Mouse (Mus musculus): ENCODE data around the gene Zfp398.

Gene Zfp398

DNA sequence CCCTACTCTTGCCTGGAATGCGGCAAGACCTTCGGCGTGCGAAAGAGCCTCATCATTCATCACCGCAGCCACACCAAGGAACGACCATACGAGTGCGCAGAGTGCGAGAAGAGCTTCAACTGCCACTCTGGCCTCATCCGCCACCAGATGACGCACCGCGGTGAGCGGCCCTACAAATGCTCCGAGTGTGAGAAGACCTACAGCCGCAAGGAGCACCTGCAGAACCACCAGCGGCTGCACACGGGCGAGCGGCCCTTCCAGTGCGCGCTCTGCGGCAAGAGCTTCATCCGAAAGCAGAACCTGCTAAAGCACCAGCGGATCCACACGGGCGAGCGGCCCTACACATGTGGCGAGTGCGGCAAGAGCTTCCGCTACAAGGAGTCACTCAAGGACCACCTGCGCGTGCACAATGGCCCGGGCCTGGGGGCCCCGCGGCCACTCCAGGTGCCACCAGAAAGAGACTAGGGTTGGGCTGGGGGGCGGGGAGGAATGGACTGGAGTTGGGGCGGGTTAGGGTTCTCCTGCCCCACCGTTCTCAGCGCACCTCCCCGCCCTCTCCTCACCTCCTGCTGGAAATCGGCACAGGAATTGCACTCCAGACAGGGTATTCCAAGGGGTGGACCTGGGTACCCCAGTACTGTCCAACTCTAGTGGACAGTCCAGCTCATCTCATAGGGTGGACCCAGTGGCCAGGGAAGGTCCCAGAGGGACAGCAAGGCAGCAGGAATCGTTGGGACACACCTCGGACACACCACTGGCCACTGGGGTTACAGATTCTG is 69.6 kb downstream of the Zfp398 start:
- DNase-seq: no peak

GRCm38 (mm10) chr6:47906326-47906725 is 70.9 kb downstream of the Zfp398 start:
- no peak for DNase-seq

DNA sequence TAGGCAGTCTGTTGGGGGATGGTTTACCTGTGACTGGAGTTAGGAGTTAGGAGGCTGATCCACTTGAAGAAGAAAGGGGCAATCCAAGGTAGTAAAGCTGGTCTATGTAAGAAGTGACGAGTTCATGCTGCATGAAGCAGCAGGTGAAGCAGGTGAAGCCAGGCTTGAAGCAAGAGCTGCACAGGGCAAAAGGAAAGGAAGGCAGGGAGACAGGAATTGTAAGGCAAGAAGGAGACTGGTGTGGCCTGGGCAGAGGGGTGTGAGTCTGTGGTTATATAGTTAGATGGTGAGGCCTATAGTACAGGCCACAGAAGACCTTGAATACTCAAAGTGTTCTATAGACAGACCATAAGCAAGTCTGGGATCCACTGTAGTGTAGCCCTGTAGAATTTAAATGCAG is 73.5 kb downstream of the Zfp398 start:
- no peak for DNase-seq

GRCm38 (mm10) chr6:47911650-47912049 is 76.2 kb downstream of the Zfp398 start:
- DNase-seq: no peak

GRCm38 (mm10) chr6:47912991-47913390 is 77.5 kb downstream of the Zfp398 start:
- no peak for DNase-seq

DNA sequence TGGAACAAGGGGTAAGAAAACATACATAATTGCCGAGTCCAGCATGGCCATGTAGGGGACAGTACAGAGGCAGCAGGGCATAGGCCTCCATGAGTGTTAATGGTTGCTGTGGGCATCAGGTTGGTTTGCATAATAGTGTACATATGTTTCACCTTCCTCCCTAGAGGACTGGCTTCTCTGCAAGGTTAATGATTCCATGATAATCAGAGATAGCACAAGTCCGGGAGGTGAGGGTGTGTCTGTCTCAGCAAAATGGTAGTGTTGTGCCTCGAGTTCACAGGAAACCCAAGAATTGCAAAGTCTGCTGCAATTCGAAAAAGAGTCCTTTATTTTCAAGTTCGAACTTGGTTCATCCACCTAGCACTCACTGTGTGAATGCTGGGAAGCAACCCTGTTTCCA is 81.6 kb downstream of the Zfp398 start:
- no peak for DNase-seq

DNA sequence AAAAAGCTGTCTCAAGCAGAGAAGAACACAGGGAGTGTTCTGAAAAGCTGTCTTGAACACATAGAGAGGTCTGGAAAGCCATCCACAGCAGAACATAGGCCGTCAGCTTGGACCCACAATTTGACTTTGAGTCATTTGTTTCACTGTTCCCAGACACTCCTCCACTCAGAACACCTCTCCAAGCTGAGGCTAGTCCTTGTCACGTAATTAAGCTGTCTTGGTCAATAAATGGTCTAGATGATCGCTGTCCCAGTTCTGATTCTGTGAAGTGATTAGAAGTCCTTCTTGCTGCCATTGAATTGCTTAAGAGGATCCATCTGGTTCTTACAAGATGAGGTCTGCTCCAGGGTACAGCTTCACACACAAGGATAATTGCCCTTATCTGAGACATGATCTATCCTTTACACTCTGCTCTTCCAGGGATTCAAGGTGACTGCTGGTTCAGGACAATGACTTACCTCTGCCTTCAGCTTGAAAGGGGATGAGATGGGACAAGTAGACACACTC is 83.4 kb downstream of the Zfp398 start:
- DNase-seq: no peak

DNA sequence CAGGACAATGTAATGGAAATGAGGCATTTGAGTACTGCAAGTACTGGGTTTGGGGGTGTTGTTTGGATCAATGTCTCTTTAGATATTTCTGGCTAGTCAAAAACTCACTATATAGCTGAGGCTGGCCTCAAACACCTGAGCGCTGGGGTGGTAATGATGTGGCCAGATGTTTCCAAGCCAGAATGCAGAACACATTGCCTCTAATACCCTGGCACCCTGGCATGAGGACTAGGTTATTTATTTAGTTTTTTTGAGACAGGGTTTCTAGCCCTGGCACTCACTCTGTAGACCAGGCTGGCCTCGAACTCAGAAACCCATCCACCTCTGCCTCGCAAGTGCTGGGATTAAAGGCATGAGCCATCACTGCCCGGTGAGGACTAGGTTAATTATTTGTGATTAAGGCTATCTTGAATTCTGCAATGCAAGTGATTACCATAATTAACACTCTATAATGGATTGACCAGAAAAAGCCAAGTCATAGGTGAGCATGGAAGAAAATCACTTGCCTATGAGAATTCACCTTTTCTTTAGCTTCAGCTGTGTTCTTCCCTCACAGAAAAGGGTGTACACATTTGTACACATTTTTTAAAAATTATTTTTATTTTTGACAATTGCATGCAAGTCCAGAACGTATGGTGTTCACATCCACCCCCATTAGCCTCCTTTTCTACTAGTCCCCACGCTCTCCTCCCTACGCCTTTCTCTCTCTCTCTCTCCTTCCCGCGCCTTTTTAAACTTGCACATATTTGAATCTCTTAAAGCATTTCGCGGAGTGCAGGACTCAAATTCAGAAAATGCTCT is 84.4 kb downstream of the Zfp398 start:
- no peak for DNase-seq

GRCm38 (mm10) chr6:47920447-47921340 is 85.2 kb downstream of the Zfp398 start, which contains the start of gene Zfp212:
Gene Zfp212, plus strand, starts transcription at chr6:47920476.
- peak; percentile 91 for DNase-seq

All from thymus, postnatal 14 days (tissue).